Mouse (Mus musculus): Measurements from ENCODE around the gene Zfp788. TPM values are rescaled to one million over a fixed set of nuclear protein-coding genes. Genes with fewer than 3 reads are reported as not detected.
A peak's percentile ranks its signal among the peaks of the same experiment; 100 is the strongest.
"Not testable (repeated sequence)": the region's sequence is repeated elsewhere in the genome, so short reads cannot be mapped to it uniquely, and the experiment has no call there.

The Zfp788 gene
- polyA plus RNA-seq, 2 experiments: 11.4 to 13.4 TPM

DNA sequence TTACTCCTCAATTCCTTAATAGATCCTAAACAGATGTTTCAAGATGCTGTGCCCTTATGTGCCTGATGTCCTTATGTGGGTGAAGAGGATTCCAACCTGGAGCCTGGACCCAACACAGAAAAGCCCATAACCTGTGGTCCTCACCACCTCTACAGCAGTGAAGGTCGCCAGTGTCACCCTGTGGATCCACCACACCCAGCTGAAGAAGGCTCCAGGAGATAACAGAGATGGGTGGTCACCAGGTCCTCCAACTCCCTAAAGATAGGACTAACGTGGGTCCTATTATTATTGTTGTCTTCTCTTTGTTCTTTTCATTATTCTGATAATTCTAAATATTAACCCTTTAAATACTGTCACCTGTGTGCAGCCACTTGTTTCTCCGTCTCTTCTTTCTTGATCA is 21.3 kb upstream of the Zfp788 start:
- no peak for TF ChIP-seq POLR2A (IDR thresholded peaks at IDR 0.05; ENCODE audit: borderline replicate concordance, extremely low read depth, insufficient read depth, insufficient read length)
- no peaks in the 10 kb centered on the region for H3K9me3 ChIP-seq (ENCODE audit: control insufficient read depth, low read length)
- peaks cover 26% of the 10 kb centered on the region for H3K36me3 ChIP-seq (ENCODE audit: control insufficient read depth, insufficient read depth, low read length)
- no peak overlapping the region for H3K4me3 ChIP-seq (replicated peaks; ENCODE audit: low read length)
- H3K4me1 ChIP-seq (ENCODE audit: control insufficient read depth, insufficient read depth, low read length): no peaks in the 10 kb centered on the region
- no peak overlapping the region for H3K9ac ChIP-seq (ENCODE audit: low read depth, low read length, severe bottlenecking)
- no peak for DNase-seq (ENCODE audit: low spot score)
- ATAC-seq (ENCODE audit: low FRiP score, low read depth): no peak
- no peak overlapping the region for H3K4me2 ChIP-seq (replicated peaks; ENCODE audit: low read depth, low read length, severe bottlenecking)
- no peak overlapping the region for H3K27ac ChIP-seq (replicated peaks; ENCODE audit: low read depth, low read length)
- WGBS: 80% methylated on average over 3 of the region's 3 CpGs
- H3K27me3 ChIP-seq (ENCODE audit: control insufficient read depth, insufficient read depth, low read length): no peaks in the 10 kb centered on the region

DNA sequence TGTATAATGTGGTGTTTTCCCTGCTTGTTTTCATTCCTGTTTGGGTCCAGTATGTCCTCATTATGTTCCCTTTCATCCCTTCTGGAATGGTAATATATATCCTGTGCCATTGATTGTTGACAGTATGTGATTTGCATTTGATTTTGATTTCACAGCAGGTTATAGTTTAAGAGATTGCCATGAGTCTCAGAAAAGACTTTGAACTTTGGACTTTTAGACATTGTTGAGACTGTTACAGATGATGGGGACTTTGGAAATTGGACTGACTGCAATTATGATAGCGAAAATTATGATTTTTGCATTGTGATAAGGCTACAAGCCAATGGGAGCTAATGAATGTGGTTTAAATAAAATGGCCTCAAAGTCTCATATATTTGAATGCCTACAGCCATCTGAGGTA is 16.8 kb upstream of the Zfp788 start:
- WGBS: 93% methylated on average over 1 of the region's 1 CpGs
- peaks cover 30% of the 10 kb centered on the region for H3K36me3 ChIP-seq (ENCODE audit: control insufficient read depth, insufficient read depth, low read length)

DNA sequence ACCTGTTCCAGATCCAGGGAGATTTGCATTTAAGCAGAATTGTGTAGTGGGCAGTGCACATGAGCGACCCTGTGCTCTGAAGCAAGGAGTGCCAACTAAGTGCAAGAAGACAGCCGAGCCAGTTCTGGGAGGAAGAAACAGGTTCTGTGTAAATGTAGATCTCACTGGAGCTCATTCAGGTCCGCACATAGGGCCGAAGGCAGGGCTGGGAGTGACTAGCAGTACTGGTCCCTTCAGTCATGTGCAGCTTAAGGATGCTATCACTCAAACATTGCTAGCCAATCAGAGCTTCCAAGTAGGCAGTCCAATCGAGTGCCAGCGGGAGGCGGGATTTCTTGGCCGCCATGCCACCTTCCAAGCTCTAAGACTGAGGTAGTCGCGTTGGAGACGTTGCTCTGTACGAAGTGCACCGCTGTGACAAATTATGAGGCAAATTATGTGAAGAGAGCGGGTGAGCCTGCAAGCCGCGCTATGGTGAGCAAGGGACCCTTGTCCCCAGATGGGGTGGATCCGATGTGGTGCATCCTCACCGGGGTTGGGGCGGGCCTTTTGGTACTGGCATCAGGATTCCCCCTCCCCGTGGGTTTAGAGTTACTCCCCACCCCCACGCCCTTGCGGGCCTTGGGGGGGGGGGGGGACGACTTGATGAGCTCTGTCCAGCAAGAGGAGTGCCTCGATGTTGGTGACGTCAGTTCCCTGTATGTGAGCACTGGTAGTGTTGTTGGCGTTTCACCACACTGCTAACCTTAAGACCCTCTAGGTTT is 400 bp downstream of the Zfp788 start:
- WGBS: under 1% methylated on average over 26 of the region's 26 CpGs
- peak overlapping the region; percentile 85 for H3K4me2 ChIP-seq (replicated peaks; ENCODE audit: low read depth, low read length, severe bottlenecking)
- H3K27me3 ChIP-seq (ENCODE audit: control insufficient read depth, insufficient read depth, low read length): no peaks in the 10 kb centered on the region
- no peaks in the 10 kb centered on the region for H3K4me1 ChIP-seq (ENCODE audit: control insufficient read depth, insufficient read depth, low read length)
- peak overlapping the region; percentile 67 for H3K4me3 ChIP-seq (replicated peaks; ENCODE audit: low read length)
- DNase-seq (ENCODE audit: low spot score) (peak; percentile 98), ATAC-seq (ENCODE audit: low FRiP score, low read depth) (peak; percentile 97)
- peak overlapping the region; percentile 77 for H3K9ac ChIP-seq (ENCODE audit: low read depth, low read length, severe bottlenecking)
- H3K27ac ChIP-seq (replicated peaks; ENCODE audit: low read depth, low read length): peak overlapping the region; percentile 94
- TF ChIP-seq POLR2A (IDR thresholded peaks at IDR 0.05; ENCODE audit: borderline replicate concordance, extremely low read depth, insufficient read depth, insufficient read length): peak; percentile 54; the same call in 1 of the 2 replicates
- H3K9me3 ChIP-seq (ENCODE audit: control insufficient read depth, low read length): peaks cover 11% of the 10 kb centered on the region; the same call in 1 of the 2 replicates
- H3K36me3 ChIP-seq (ENCODE audit: control insufficient read depth, insufficient read depth, low read length): peaks cover 31% of the 10 kb centered on the region

More for the DNA sequence above, 16.8 kb upstream of the Zfp788 start:
- not testable (repeated sequence) for DNase-seq (ENCODE audit: low spot score); H3K9me3 ChIP-seq (ENCODE audit: control insufficient read depth, low read length); H3K4me2 ChIP-seq (replicated peaks; ENCODE audit: low read depth, low read length, severe bottlenecking); H3K4me1 ChIP-seq (ENCODE audit: control insufficient read depth, insufficient read depth, low read length); H3K4me3 ChIP-seq (replicated peaks; ENCODE audit: low read length); ATAC-seq (ENCODE audit: low FRiP score, low read depth); H3K27ac ChIP-seq (replicated peaks; ENCODE audit: low read depth, low read length); H3K9ac ChIP-seq (ENCODE audit: low read depth, low read length, severe bottlenecking); H3K27me3 ChIP-seq (ENCODE audit: control insufficient read depth, insufficient read depth, low read length)

DNA sequence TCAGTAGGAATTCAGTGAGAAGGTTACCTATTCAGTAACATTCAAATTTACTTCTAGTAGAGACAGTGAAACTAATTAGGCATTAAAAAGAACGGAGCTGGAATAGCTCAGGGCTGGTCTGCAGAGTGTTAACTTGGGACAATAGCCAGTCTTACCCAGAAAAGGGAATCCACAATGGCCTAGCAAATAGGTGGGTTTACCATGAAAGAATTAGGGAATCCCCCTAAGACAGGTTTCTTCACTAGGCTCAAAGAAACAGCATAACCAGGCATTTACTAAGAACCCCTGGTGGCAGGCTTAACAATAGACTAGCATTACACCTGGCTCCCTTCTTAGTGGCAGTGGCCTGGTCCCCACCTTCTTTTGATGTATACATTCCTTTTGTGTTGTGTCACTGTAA is 41.3 kb downstream of the Zfp788 start:
- H3K4me3 ChIP-seq (replicated peaks; ENCODE audit: low read length); H3K9ac ChIP-seq (ENCODE audit: low read depth, low read length, severe bottlenecking); H3K9me3 ChIP-seq (ENCODE audit: control insufficient read depth, low read length); H3K4me1 ChIP-seq (ENCODE audit: control insufficient read depth, insufficient read depth, low read length); DNase-seq (ENCODE audit: low spot score); H3K27me3 ChIP-seq (ENCODE audit: control insufficient read depth, insufficient read depth, low read length); H3K4me2 ChIP-seq (replicated peaks; ENCODE audit: low read depth, low read length, severe bottlenecking); H3K27ac ChIP-seq (replicated peaks; ENCODE audit: low read depth, low read length); ATAC-seq (ENCODE audit: low FRiP score, low read depth); H3K36me3 ChIP-seq (ENCODE audit: control insufficient read depth, insufficient read depth, low read length): not testable (repeated sequence)
- 69% methylated on average over 1 of the region's 1 CpGs for WGBS

Other genes starting within 250 kb of the Zfp788 start
- 4.7 and 6.9 TPM in 2 replicates for gene AI987944, start 239.8 kb upstream of the Zfp788 start, polyA plus RNA-seq (2012; rRNA removed)
- 12.8 TPM in 2 replicates for gene AI987944, start 239.8 kb upstream of the Zfp788 start, polyA plus RNA-seq (2014; fragmentation: Nextera tagmentation; extraction: Ambion mirVana)
- 0.44 and 0.55 TPM in 2 replicates for gene Vmn2r57, start 184.5 kb upstream of the Zfp788 start, polyA plus RNA-seq (2012; rRNA removed)
- 0.21 and 0.35 TPM in 2 replicates for gene Vmn2r57, start 184.5 kb upstream of the Zfp788 start, polyA plus RNA-seq (2014; fragmentation: Nextera tagmentation; extraction: Ambion mirVana)
- 0.43 and 0.49 TPM in 2 replicates for gene Gm20449, start 133.8 kb upstream of the Zfp788 start, polyA plus RNA-seq (2012; rRNA removed)
- 0.14 TPM in 1 of 2 replicates, not detected in the other for gene Gm20449, start 133.8 kb upstream of the Zfp788 start, polyA plus RNA-seq (2014; fragmentation: Nextera tagmentation; extraction: Ambion mirVana)
- 11.5 and 12.5 TPM in 2 replicates for gene AW146154, start 133.3 kb upstream of the Zfp788 start, polyA plus RNA-seq (2012; rRNA removed)
- 7.2 and 10.8 TPM in 2 replicates for gene AW146154, start 133.3 kb upstream of the Zfp788 start, polyA plus RNA-seq (2014; fragmentation: Nextera tagmentation; extraction: Ambion mirVana)
- 0.09 TPM in 1 of 2 replicates, not detected in the other for gene Gm6871, start 59.5 kb upstream of the Zfp788 start, polyA plus RNA-seq (2012; rRNA removed)
- not detected in 2 replicates for gene Gm6871, start 59.5 kb upstream of the Zfp788 start, polyA plus RNA-seq (2014; fragmentation: Nextera tagmentation; extraction: Ambion mirVana)
- gene 2610021A01Rik, start 34.0 kb upstream of the Zfp788 start, polyA plus RNA-seq (2012; rRNA removed): 10.6 TPM in 2 replicates
- 13.2 and 13.6 TPM in 2 replicates for gene 2610021A01Rik, start 34.0 kb upstream of the Zfp788 start, polyA plus RNA-seq (2014; fragmentation: Nextera tagmentation; extraction: Ambion mirVana)
- gene Vmn2r58, start 239.5 kb downstream of the Zfp788 start, polyA plus RNA-seq (2012; rRNA removed): not detected in 2 replicates
- gene Vmn2r58, start 239.5 kb downstream of the Zfp788 start, polyA plus RNA-seq (2014; fragmentation: Nextera tagmentation; extraction: Ambion mirVana): not detected in 2 replicates